Mouse (Mus musculus): ENCODE measurements around the gene Stac3. TPM values are rescaled to one million over a fixed set of nuclear protein-coding genes. Genes with fewer than 3 reads are reported as not detected.

The Stac3 gene
- polyA plus RNA-seq, 1 experiment from 2014 or later, result 0.39 TPM

- no peak overlapping the region for H3K4me2 ChIP-seq (replicated peaks; ENCODE audit: low read depth, low read length)
- no peak overlapping the region for H3K27ac ChIP-seq (ENCODE audit: low read depth, low read length)
- H3K27me3 ChIP-seq (ENCODE audit: control insufficient read depth, insufficient read depth, low read length), result no peaks in the 10 kb centered on the region
- H3K36me3 ChIP-seq (ENCODE audit: control insufficient read depth, insufficient read depth, low read length), result peaks cover 24% of the 10 kb centered on the region; the same call in 1 of the 2 replicates
- WGBS, result 93% methylated on average over 4 of the region's 4 CpGs
- H3K9ac ChIP-seq (ENCODE audit: low read depth, low read length), result no peak overlapping the region
- H3K4me1 ChIP-seq (ENCODE audit: control insufficient read depth, insufficient read depth, low read length), result peaks cover 4% of the 10 kb centered on the region; the same call in 1 of the 2 replicates
- H3K9me3 ChIP-seq (ENCODE audit: control insufficient read depth, low read length), result no peaks in the 10 kb centered on the region
- H3K4me3 ChIP-seq (ENCODE audit: low read length), result no peak overlapping the region
- ATAC-seq (ENCODE audit: low FRiP score, low TSS enrichment), result no peak
Observed at GRCm38 (mm10) chr10:127479131-127479530, 22.4 kb upstream of the Stac3 start.

DNA sequence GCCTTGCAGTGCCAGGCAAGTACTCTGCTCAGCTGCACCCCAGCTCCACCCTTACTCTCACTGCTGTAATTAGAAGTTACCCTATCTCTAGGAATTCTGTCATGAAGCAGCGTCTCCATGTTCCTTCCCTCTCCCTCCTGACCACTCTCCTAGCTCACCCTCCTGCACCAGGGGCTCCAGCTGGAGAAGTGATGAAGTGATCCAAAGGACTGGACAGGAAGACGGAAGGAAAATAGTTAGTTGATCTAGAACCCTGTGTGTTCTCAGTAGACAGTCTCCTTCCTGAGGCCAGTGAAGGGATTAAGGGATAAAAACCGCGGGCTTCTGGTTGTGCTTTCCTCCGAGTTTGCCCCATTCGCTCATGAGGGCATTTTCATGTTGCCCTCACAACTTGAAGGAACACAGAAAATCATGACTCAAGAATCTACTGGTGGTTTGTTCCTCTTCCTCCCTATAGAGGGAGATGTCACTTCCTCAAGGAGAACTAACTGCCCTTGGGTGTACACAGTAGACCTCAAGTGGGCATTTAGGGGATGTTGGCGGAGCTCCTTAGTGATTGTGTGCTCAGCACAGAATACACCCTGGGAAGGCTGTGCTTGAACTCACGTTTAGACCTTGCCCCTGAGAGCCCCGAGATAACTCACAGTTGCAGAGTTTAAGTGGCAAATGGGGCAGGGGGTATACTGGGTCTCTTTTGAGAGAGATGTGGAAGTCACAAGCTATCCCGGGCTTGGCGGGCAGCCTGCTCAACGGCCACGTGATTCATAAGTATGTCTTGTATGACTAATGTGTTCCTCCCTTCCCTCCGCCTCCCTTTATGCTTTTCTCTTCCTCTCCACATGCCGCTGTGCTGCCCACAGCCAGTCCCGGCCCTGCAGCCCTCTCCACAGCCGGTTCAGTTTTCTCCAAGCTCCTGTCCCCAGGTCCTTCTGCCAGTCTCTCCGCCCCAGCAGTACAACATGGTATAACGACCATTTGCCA lies 20.4 kb upstream of the Stac3 start:
- 85% methylated on average over 19 of the region's 19 CpGs for WGBS
- Histone ChIP-seq H3K36me3 (ENCODE audit: control insufficient read depth, insufficient read depth, low read length) (peaks cover 28% of the 10 kb centered on the region), H3K27ac (ENCODE audit: low read depth, low read length) (no peak overlapping the region), H3K9ac (ENCODE audit: low read depth, low read length) (no peak overlapping the region), H3K4me2 (replicated peaks; ENCODE audit: low read depth, low read length) (no peak overlapping the region), H3K9me3 (ENCODE audit: control insufficient read depth, low read length) (no peaks in the 10 kb centered on the region), H3K4me3 (ENCODE audit: low read length) (no peak overlapping the region), H3K4me1 (ENCODE audit: control insufficient read depth, insufficient read depth, low read length) (peaks cover 4% of the 10 kb centered on the region; the same call in 1 of the 2 replicates), H3K27me3 (ENCODE audit: control insufficient read depth, insufficient read depth, low read length) (no peaks in the 10 kb centered on the region)
- ATAC-seq (ENCODE audit: low FRiP score, low TSS enrichment), result no peak

DNA sequence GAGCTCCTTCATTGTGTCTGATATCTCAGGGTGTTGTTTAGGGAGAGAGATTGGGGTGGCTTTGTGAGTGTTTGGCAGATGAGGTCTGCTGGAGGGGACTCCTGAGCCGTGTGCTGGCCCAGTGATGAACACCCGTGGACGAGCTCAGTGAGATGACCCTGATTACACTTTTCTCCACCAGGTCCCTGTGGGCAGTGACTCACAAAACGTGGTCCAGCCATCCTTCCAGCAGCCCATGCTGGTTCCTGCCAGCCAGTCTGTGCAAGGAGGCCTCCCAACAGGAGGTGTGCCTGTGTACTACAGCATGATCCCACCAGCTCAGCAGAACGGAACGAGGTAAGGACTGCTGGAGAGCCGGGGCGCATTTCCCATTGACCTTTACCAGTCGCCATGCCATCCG lies 16.3 kb upstream of the Stac3 start:
- no peak overlapping the region for H3K9ac ChIP-seq (ENCODE audit: low read depth, low read length)

GRCm38 (mm10) chr10:127488856-127489255 lies 12.6 kb upstream of the Stac3 start:
- peaks cover 54% of the 10 kb centered on the region for H3K36me3 ChIP-seq (ENCODE audit: control insufficient read depth, insufficient read depth, low read length)
- no peaks in the 10 kb centered on the region for H3K27me3 ChIP-seq (ENCODE audit: control insufficient read depth, insufficient read depth, low read length)
- 0 out of 2 replicates have a peak, but pooled peaks cover 4% of the 10 kb centered on the region for H3K4me1 ChIP-seq (ENCODE audit: control insufficient read depth, insufficient read depth, low read length)
- no peak overlapping the region for H3K4me2 ChIP-seq (replicated peaks; ENCODE audit: low read depth, low read length)
- WGBS, result 83% methylated on average over 7 of the region's 7 CpGs
- ATAC-seq (ENCODE audit: low FRiP score, low TSS enrichment), result no peak
- no peaks in the 10 kb centered on the region for H3K9me3 ChIP-seq (ENCODE audit: control insufficient read depth, low read length)
- H3K27ac ChIP-seq (ENCODE audit: low read depth, low read length), result no peak overlapping the region
- no peak overlapping the region for H3K4me3 ChIP-seq (ENCODE audit: low read length)
- H3K9ac ChIP-seq (ENCODE audit: low read depth, low read length), result no peak overlapping the region

More for the DNA sequence above, 16.3 kb upstream of the Stac3 start:
- Histone ChIP-seq H3K4me3 (ENCODE audit: low read length) (no peak overlapping the region), H3K4me2 (replicated peaks; ENCODE audit: low read depth, low read length) (no peak overlapping the region), H3K27ac (ENCODE audit: low read depth, low read length) (no peak overlapping the region), H3K9me3 (ENCODE audit: control insufficient read depth, low read length) (no peaks in the 10 kb centered on the region), H3K27me3 (ENCODE audit: control insufficient read depth, insufficient read depth, low read length) (no peaks in the 10 kb centered on the region), H3K36me3 (ENCODE audit: control insufficient read depth, insufficient read depth, low read length) (peaks cover 36% of the 10 kb centered on the region), H3K4me1 (ENCODE audit: control insufficient read depth, insufficient read depth, low read length) (0 out of 2 replicates have a peak, but pooled peaks cover 1% of the 10 kb centered on the region)
- no peak for ATAC-seq (ENCODE audit: low FRiP score, low TSS enrichment)
- 81% methylated on average over 10 of the region's 10 CpGs for whole genome bisulfite sequencing

DNA sequence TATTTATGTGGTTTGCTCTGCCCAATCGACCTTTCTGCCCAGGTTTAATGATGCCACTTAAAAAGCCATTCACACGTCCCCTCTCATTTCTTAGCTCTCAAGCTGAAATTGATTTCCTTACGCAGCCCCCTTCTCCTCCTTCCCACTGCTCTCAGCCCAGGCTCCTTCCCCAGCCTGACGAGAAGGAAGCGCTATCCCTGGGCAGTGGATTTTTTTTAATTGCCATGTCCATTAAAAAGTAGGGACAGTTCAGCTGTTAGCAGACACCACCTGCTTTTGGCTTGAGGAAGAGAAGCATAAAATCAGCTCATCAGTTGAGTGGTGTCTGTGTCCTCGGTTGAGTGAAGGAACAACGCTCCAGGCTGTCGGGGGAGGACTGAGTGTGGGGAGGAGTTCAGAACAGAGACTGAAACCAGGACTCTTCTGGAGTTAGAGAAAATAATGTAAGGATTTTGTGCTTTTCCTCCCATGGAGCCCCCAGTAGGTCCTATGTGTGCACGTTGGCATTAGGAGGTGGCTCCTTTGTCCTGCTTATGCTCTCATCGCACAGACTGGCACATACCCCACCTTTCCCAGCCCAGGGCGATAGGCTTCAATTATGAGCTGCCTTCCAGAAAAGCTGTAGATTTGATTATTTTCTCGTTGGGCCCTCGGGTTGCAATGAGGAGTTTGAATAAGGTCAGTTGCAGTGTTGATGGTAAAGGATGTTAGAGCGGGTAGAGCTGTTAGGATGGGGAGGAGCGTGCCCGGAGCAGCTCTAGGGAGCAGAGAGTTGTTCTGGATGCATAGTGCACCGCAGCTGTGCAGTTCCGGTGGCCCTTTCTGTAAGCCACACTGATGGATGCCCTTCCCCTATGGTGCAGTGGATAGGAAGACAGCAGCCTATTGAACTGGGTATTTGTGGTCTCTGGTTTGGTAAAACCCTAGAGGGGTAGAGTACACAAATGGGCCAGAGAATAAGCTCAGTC lies 11.0 kb upstream of the Stac3 start:
- H3K36me3 ChIP-seq (ENCODE audit: control insufficient read depth, insufficient read depth, low read length), result peaks cover 54% of the 10 kb centered on the region
- H3K4me2 ChIP-seq (replicated peaks; ENCODE audit: low read depth, low read length), result no peak overlapping the region
- peak; percentile 70; the same call in 1 of the 2 replicates for ATAC-seq (ENCODE audit: low FRiP score, low TSS enrichment)
- H3K4me3 ChIP-seq (ENCODE audit: low read length), result no peak overlapping the region
- H3K9me3 ChIP-seq (ENCODE audit: control insufficient read depth, low read length), result no peaks in the 10 kb centered on the region
- 0 out of 2 replicates have a peak, but pooled peaks cover 4% of the 10 kb centered on the region for H3K4me1 ChIP-seq (ENCODE audit: control insufficient read depth, insufficient read depth, low read length)
- no peaks in the 10 kb centered on the region for H3K27me3 ChIP-seq (ENCODE audit: control insufficient read depth, insufficient read depth, low read length)
- WGBS, result 58% methylated on average over 18 of the region's 18 CpGs
- H3K9ac ChIP-seq (ENCODE audit: low read depth, low read length), result no peak overlapping the region
- no peak overlapping the region for H3K27ac ChIP-seq (ENCODE audit: low read depth, low read length)

DNA sequence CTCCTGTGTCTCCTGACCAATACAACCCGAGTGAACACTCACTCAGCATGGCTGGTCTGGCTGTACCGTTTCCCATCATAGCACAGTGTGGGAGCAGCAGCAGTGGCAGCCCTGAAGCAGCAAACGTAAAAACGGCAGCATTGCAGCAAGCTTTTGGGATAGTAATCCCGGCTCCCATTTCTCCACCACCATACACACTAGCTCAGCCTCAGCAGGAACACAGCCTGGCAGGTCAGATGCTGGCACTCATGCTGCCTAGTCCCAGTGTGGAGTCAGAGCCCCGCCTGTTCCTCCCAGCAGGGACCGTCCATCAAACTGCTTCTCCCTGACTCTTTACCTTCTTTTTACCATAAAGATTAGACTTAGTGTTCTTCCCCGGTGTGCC lies 10.4 kb upstream of the Stac3 start:
- Histone ChIP-seq H3K4me2 (replicated peaks; ENCODE audit: low read depth, low read length) (no peak overlapping the region), H3K27ac (ENCODE audit: low read depth, low read length) (no peak overlapping the region), H3K4me1 (ENCODE audit: control insufficient read depth, insufficient read depth, low read length) (0 out of 2 replicates have a peak, but pooled peaks cover 4% of the 10 kb centered on the region), H3K9me3 (ENCODE audit: control insufficient read depth, low read length) (no peaks in the 10 kb centered on the region), H3K9ac (ENCODE audit: low read depth, low read length) (no peak overlapping the region), H3K27me3 (ENCODE audit: control insufficient read depth, insufficient read depth, low read length) (no peaks in the 10 kb centered on the region), H3K36me3 (ENCODE audit: control insufficient read depth, insufficient read depth, low read length) (peaks cover 57% of the 10 kb centered on the region), H3K4me3 (ENCODE audit: low read length) (no peak overlapping the region)
- WGBS, result 73% methylated on average over 8 of the region's 8 CpGs
- ATAC-seq (ENCODE audit: low FRiP score, low TSS enrichment), result no peak

- Histone ChIP-seq H3K9me3 (ENCODE audit: control insufficient read depth, low read length) (no peaks in the 10 kb centered on the region), H3K4me2 (replicated peaks; ENCODE audit: low read depth, low read length) (no peak overlapping the region), H3K4me1 (ENCODE audit: control insufficient read depth, insufficient read depth, low read length) (0 out of 2 replicates have a peak, but pooled peaks cover 4% of the 10 kb centered on the region), H3K9ac (ENCODE audit: low read depth, low read length) (no peak overlapping the region), H3K36me3 (ENCODE audit: control insufficient read depth, insufficient read depth, low read length) (peaks cover 63% of the 10 kb centered on the region), H3K4me3 (ENCODE audit: low read length) (no peak overlapping the region), H3K27ac (ENCODE audit: low read depth, low read length) (no peak overlapping the region), H3K27me3 (ENCODE audit: control insufficient read depth, insufficient read depth, low read length) (no peaks in the 10 kb centered on the region)
- no peak for ATAC-seq (ENCODE audit: low FRiP score, low TSS enrichment)
- 88% methylated on average over 3 of the region's 3 CpGs for WGBS
Observed at GRCm38 (mm10) chr10:127492118-127492517, 9.4 kb upstream of the Stac3 start.

DNA sequence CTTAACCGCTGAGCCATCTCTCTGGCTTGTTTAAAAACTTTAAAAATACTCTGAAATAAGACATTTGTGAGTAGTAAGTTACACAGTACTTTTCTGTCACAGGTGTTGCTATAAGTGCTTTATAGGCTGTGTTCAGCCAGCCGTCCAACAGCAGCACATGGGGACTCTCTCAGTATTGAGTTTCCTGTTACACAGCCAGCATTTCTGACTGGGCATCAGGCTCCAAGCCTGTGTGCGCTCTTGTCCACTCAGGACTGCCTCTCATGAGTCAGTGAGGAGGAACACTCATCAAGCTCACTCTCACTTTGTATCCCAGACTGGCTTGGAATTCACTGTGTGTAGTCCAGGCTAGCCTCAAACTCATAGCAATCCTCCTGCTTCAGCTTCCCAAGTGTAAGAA lies 5.3 kb upstream of the Stac3 start:
- peaks cover 75% of the 10 kb centered on the region for H3K36me3 ChIP-seq (ENCODE audit: control insufficient read depth, insufficient read depth, low read length)

More for the DNA sequence above, 5.3 kb upstream of the Stac3 start:
- H3K27ac ChIP-seq (ENCODE audit: low read depth, low read length), result no peak overlapping the region
- H3K4me2 ChIP-seq (replicated peaks; ENCODE audit: low read depth, low read length), result no peak overlapping the region
- 80% methylated on average over 3 of the region's 3 CpGs for WGBS
- ATAC-seq (ENCODE audit: low FRiP score, low TSS enrichment), result no peak
- no peaks in the 10 kb centered on the region for H3K9me3 ChIP-seq (ENCODE audit: control insufficient read depth, low read length)
- no peaks in the 10 kb centered on the region for H3K4me1 ChIP-seq (ENCODE audit: control insufficient read depth, insufficient read depth, low read length)
- no peak overlapping the region for H3K9ac ChIP-seq (ENCODE audit: low read depth, low read length)
- H3K27me3 ChIP-seq (ENCODE audit: control insufficient read depth, insufficient read depth, low read length), result no peaks in the 10 kb centered on the region
- H3K4me3 ChIP-seq (ENCODE audit: low read length), result no peak overlapping the region
